Mouse (Mus musculus): Measurements from ENCODE around the gene Ric3.

The Ric3 gene

DNA sequence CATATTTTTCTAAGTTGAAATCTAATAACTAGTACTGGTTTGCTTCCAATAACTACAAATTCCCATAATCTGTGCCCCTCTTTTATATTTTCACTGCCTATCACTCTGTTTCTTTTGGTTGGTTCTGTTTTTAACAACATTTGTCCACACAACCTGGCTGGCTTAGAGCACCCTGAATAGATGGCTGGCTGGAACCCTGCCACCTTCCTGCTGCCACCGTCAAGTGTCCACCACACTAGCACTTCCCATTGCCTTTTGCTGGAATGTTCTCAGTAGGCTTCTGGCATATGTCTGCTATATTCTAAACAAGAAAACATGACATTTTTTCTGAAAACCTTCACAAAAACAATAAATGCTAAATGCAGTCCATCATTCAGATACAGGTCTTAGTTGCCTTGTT lies 32.3 kb downstream of the Ric3 start:
- no peak for DNase-seq (ENCODE audit: low read depth in 1 of 2, low spot score in 2 of 2)

DNA sequence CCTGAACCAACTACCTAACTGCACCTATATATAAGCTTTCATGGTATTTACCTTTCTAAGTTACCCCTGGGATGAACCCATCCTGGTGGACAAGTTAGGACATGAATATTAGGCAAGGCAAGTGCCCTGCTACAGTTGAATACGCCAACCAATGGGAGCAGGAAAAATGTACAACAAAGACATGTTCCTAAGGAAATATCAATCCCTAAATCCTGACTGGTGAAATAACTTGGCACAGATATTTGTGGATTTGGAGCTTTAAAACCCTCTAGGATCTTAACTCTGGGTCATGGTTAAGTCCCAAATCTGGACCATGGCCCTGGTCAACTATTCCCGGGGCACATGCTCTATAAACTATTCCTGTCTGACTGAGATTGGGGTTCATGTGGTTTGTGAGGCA lies 37.3 kb downstream of the Ric3 start:
- DNase-seq (ENCODE audit: low read depth in 1 of 2, low spot score in 2 of 2): no peak

DNA sequence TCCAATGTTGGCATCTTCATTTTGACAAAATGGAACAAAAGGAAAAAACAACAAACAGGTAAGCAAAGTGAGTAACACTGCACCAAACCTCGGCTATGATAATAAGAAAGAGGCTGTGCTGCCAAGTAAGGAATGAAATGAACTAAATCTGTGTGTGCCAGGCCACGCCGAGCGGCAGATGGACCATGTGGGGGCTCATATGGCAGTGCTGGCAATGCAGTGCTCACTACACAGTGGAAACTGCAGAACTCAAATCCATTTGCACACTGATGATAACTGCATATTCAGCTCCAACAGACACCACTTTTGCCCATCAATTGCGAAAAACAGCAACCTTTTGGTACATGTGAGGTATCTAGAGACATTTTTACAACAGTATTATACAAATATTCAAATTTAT lies 43.7 kb downstream of the Ric3 start:
- DNase-seq (ENCODE audit: low read depth in 1 of 2, low spot score in 2 of 2): no peak

DNA sequence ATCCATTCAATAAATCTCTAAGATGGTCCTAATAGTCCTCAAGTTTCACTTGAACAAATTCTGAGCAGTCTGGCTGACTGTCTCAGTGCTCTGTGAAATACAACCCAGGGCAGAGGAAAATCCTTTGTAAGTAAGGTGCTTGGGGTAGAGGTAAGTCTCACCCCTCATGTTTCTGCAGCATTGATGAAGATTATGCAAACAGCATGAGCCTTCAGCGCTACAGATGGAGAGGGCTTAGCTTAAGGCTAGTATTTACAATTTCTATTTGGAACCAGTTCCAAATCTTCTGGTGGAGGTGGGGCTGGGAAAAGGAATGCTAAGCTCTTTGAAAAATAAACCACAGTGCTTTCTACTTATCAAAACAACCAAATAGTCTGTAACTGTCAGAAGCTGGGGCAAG lies 44.1 kb downstream of the Ric3 start:
- no peak for DNase-seq (ENCODE audit: low read depth in 1 of 2, low spot score in 2 of 2)

DNA sequence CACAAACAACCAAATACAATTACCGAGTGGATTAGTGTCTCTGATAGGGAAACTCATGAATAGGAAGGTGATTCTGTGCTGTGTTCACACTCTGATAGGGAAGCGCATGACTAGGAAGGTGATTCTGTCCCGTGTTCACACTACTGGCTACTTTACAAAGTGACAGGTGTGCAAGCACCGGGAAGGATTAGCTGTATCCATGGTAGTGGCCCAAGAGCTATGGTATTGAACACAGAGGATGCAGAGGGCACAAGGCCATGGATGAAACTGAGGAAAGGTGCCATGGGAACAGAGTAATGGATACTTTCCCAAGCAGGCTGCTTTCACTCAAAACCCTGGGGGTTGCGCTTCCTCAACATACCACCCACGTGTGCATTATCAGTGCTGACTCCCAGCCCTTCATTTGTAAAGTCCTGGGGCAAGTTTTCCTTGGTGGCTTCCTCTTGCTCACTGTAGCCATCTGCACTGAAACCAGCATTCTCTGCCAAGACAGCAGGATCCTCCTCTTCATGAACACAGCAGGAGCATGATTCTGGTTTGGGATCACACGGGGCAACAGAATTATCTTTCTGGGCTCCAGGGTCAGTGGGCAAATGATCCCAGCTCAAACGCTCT lies 44.9 kb downstream of the Ric3 start:
- no peak for DNase-seq (ENCODE audit: low read depth in 1 of 2, low spot score in 2 of 2)

DNA sequence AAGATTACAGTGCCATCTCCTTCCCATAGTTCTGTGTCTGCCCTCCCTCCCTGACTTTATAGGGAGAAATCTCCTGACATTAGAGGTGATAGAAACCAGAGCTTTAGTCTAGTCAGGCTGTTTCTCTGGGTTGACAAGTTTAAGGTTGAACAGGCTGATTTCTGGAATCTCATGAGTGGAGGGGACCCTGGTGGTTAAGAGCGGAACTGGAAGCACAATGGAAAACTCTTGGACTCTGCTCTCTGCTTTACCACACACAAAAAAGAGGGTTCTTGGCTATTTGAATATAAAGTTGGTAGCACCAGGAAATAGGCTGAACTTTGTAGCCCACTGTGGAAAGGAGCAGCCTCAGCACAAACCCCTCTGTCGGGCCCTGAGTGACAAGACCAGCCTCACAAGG lies 51.1 kb downstream of the Ric3 start:
- no peak for DNase-seq (ENCODE audit: low read depth in 1 of 2, low spot score in 2 of 2)

DNA sequence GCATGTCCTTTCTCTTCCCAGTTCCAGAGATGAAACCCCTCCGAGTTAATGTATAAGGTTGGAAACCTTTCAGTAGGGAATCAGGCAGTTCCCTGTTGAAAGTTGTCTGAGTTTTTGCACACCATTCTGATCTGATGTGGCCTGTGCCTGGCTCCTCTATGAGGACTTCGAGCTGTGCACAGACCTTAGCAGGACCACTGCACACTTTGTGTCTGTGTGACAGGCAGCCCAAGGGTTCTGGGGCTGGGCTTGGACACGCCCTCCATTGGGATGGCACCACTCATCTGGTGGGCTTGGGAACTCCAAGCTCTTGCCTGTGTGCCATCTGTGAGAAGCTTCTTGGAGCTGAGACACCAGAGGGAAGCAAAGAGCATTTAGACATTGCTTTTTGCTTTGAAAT lies 51.8 kb downstream of the Ric3 start:
- DNase-seq (ENCODE audit: low read depth in 1 of 2, low spot score in 2 of 2): no peak

DNA sequence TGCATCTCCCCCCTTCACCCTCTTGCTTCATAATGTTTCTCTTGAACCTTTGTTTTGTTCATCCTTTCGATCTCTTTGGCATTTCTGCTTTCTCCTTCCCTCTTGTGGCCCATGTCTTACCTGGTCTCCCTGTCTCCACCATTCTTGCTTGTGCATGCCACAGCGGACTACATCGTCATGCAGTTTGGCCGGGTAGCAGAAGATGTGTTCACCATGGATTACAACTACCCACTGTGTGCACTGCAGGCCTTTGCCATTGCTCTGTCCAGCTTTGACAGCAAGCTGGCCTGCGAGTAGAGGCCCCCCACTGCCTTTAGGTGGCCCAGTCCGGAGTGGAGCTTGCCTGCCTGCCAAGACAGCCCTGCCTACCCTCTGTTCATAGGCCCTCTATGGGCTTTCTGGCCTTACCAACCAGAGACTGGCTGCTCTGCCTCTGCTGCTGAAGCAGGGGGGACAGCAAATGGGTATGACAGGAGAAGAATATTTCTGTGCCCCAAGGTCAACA lies 53.1 kb downstream of the Ric3 start:
- no peak for DNase-seq (ENCODE audit: low read depth in 1 of 2, low spot score in 2 of 2)

DNA sequence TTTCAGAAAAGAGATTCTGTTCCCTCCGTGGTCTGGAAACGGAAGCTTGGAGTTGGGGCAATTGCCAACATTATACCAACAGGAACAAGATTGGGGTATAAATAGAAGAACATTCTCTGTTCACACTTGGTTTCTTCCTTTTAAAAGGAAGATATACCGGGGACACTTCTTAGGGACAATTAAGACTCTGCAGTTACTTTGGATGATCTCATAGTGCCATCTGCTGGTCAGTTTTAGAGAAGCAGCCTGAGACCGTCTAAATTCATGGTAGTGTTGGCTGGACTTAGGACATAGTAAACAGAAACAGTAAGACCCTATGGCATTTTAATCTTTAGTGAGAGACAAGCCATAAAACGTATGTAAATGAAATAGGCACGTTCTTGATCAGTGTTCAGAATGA lies 54.9 kb downstream of the Ric3 start:
- no peak for DNase-seq (ENCODE audit: low read depth in 1 of 2, low spot score in 2 of 2)

DNA sequence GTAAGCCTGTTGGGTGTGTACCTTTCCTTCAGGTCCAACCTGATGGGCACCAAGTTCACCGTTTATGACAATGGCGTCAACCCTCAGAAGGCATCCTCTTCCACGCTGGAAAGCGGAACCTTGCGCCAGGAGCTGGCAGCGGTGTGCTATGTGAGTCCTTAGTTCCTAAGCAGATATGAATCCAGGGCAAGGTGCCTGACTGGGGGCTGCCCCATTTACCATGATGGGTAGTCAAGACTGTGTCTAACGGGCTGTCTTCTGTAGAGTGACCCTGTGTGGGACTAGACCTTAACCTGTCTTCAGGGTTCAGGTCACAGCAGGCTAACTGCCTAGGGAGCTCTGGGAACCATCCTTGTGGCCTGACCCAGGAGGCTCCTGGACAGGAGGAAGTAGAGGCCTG lies 55.4 kb downstream of the Ric3 start:
- no peak for DNase-seq (ENCODE audit: low read depth in 1 of 2, low spot score in 2 of 2)

DNA sequence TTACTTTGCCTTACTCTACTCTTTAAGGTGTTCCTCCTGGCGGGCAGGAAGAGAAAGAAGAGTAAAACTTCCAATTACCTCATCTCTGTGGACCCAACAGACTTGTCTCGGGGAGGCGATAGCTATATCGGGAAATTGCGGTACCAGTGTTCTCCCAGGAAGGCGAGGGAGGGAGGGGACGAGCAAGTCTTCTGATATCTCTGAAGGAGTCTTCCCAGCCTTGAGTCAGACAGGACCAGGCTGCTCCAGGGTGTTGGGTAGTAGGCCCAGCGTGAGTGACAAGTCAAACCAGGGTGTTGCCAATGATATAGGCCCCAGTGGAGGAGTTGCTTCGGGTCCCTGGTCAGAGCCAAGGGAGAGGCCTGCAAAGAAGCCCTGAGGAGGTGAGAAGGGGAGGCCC lies 56.2 kb downstream of the Ric3 start:
- no peak for DNase-seq (ENCODE audit: low read depth in 1 of 2, low spot score in 2 of 2)

DNA sequence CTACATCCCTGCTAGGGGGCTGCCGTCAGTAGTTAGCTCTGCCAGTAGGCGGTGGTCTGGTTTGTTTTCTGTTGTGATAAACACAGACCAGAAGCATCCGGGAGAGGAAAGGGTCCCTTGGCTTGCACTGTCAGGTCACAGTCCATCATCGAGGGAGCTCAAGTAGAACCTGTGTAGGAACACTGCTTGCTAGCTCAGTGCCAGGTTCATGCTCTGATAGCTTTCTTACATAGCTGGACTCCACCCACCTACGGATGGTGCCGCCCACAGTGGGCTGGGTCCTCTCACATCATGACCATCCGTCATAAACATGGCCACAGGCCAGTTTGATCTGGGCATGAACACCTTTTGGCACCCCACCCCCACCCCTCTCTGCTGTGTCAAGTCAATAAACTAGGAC lies 57.4 kb downstream of the Ric3 start:
- no peak for DNase-seq (ENCODE audit: low read depth in 1 of 2, low spot score in 2 of 2)

DNA sequence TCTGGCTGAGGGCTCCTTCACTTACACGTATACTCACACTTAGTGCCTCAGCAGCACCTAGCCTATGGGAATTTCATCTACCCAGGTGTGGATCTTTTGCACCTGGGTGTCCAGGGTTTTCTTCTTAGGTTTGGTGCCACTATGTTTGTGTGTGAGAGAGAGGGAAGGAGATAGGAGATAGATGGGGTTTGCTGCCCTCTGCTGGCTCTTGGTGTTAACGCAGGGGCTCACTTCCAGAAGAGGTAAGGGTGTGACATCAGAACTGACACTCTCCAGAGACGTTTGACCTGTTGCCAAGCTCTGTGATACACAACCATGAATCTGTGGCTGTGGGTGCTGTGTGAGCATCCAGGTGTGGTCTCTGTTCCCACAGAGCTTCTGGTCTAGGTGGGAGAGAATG lies 61.7 kb downstream of the Ric3 start:
- no peak for DNase-seq (ENCODE audit: low read depth in 1 of 2, low spot score in 2 of 2)

DNA sequence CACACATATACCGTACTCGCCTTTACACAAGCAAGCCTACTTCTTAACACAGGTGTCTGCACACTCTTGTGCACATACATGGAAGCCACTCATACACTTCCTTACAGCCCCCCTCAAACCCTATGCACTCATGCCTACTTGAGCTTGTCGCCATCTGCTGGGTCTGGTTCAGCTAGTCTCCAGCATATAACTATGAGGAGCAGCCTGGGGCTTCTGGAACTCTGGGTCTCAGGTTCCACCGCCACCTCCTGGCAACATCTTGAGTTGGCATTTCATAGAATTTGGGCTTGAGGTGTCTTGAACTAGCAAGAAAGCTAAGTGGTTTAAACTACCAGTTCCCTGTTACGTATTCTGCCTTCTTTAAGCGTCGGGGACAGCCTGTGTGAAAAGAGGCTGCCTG lies 63.9 kb downstream of the Ric3 start:
- no peak for DNase-seq (ENCODE audit: low read depth in 1 of 2, low spot score in 2 of 2)

DNA sequence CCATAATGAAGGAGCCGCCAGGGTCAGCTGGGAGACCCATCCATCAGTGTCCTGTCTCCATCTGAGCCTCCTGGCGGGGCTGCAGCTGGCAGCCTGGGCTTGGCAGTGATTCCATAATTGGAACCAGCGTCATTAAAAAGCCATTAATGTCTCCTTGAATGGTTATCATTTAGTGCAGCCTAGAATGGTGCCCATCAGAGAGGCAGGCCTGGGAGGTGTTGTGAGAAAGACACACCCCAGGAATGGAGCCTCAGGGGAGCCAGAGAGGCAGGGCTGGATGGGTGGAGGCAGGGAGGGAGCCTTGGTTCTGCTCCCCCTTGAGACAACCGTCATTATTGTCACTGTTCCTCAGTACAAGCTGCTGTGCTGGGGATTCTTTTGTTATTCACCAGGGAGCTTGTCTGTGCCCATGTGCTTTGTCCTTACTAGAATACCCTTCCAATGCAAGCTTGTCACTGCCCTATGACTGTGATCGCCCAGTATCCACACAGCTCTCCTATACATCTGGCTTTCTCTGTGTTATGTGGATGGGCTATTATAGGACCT lies 66.7 kb downstream of the Ric3 start:
- no peak for DNase-seq (ENCODE audit: low read depth in 1 of 2, low spot score in 2 of 2)

DNA sequence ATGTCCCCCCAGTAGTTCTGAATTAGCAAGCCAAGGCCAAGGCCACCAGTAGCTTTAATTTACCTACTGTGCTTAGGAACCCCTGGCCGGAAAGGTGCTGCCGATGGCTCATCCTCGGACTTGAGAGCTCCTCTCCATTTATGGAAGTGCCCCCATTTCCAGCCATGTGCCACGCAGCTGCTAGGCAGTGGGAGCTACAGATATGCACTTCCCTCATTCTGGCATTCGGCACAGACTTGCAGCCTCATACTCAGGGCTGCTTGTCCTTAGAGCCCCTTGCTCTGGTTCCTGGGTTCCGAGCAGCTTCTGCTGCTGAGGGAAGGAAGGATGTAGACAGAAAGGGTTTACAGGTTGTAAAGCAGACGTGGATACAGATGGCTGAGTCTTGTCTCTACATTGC lies 68.3 kb downstream of the Ric3 start:
- no peak for DNase-seq (ENCODE audit: low read depth in 1 of 2, low spot score in 2 of 2)

DNA sequence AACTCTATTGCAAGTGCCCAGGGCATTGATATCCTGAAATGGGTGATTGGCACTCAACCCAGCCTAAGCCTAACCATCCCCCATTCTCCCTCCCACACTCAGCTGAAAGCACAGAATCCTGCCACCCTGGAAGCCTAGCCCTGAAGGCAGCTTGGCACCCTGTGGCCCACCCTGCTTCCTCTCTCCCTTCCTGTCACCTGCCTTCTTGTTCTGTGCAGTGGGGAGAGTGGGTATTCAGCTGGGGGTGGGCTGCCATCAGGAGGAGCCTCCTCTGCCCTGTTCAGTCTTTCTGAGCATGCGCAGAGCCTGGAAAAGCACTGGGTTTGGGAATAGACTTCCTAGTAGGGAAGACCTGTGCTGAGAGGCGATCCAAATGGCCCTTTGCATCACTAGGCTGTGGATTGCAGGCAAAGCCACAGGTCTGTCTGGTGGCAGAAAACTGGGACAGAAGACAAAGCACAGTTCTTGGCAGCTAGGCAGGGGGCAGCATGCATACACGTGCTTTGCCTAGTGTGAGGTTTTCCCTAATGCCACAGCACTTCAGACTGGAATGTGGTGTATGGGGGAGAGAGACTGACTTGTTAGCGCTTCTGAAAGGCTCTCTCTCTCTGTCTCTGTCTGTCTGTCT lies 70.0 kb downstream of the Ric3 start:
- DNase-seq (ENCODE audit: low read depth in 1 of 2, low spot score in 2 of 2): no peak

DNA sequence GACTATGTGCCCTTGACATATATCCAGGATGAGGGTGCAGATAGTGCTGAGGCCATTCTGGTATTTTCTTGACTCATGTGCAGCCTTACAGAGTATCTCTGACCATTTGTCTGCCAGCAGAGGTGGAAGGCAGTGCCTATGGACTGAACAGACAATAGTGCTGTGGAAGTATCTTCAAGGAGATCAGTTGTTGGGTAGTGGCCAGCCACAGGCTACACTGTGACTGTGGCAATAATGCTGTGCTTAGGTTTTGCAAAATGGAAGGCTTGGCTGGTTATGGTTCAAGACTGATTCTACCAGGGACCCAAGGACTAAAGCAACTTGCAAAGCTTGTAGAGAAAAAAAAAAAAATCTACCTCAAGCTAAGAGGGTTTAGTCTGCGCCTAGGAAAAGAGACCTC lies 70.6 kb downstream of the Ric3 start:
- DNase-seq (ENCODE audit: low read depth in 1 of 2, low spot score in 2 of 2): no peak

DNA sequence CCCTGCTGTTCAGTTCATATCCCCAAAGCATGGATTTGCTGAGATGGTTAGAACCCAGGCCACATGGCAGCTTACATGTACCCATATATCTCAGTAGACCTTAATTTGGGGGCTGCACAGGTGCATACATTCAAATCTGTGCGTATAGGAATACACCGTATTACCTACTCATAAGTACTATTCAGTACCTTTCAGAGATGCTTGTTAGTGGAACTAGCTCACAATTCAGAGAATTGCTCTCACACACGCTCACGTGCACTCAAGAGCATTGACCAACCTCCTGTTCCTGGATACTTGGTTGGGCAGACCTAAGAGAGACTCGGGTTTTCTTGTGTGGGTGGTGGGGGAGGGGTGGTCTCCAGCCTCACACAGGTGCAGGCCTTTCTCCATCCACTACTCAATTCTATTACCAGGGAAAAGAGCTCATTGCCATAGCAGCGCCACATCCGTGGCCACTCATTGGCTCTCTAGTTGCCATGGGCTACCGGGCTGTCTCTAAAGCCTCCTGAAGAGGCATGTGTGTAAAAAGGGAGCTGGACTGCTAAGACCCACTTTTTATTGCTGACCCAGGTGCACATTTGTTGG lies 71.4 kb downstream of the Ric3 start:
- no peak for DNase-seq (ENCODE audit: low read depth in 1 of 2, low spot score in 2 of 2)

DNA sequence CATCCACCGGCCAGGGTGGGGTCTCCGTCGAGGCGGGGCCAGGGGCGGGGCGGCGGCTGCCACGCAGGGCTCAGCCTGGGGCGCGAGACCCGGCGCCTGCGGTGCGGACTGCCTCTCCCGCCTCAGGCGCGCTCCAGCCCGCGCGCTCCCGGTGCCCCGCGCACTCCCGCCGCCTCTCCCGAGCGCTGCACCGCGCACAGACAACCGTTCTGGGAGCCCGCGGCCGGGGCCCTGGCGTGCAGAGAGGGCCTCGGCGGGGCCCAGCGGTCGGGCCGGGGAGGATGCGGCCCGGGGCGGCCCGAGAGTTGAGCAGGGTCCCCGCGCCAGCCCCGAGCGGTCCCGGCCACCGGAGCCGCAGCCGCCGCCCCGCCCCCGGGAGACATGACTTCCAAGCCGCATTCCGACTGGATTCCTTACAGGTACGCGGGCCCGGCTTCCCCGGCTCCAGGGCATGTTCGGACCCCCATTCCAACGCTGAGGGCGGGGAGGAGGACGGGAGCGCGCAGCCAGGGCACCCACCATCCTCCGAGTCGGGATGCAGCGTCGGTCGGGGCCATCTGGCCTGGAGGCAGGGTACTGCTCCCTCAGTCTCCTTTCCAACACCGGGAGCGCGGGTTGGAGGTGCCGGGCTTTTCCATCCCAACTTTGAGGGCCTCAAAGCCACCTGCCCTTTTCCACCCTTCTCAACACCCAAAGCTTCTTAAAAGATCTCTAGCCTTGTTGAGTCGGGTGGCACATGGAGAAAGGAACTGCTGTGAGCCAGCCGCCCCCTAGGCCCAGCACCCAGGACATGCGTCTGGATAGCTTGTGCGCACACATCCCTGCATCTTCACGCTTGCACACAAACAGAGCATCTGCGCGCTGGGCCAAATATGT lies 72.2 kb downstream of the Ric3 start:
- no peak for DNase-seq (ENCODE audit: low read depth in 1 of 2, low spot score in 2 of 2)

DNA sequence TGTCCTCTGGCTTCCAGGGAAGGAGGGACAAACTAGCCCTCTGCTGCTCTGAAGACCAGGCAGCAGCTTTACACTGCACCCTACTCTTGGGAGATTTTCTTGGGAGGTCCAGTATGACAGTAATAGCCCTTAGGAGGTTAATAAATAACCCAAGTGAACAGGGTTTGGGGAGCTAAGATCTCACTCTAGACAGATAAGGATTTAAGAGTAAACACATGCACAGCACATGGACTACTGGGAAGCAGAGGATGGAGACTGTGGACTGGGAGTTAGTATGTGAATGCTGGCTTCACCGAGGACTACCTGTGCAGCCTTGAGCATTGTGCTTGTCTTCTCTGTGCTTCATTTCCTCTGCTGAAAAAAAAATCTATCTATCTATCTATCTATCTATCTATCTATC lies 73.9 kb downstream of the Ric3 start:
- DNase-seq (ENCODE audit: low read depth in 1 of 2, low spot score in 2 of 2): no peak

DNA sequence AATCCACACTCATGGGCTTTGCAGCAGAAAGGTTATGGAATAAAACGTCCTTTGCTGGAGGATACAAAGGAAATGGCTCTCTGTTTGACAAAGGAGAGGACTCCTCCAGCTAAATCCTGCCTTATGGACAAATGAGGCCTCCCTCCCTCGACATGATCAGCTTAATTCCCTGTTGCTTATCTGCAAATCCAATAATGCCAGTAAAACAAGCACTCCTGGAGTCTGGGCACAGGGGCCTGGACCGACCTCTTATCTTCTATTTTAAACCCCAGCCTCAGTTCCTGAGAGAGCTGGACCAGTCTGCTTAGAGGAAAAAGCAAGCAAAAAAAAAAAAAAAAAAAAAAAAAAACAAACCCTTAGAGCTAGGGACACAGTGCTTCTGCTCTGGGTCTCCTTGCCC lies 79.5 kb downstream of the Ric3 start:
- no peak for DNase-seq (ENCODE audit: low read depth in 1 of 2, low spot score in 2 of 2)

Measured in monocyte, adult 2 months (primary cell).